Mouse (Mus musculus) testis, adult 2 months (tissue): ENCODE data around the gene Eif2d.

Experiments
- CTCF ChIP-seq: fragments of 200-500 bp; IDR thresholded peaks from 2 replicates; pipeline ENCODE4 v1.5.1; 2012; ENCODE audit warnings: low read depth, mild to moderate bottlenecking, inconsistent platforms, low read length, moderate library complexity; ENCODE audit not compliant: control insufficient read depth, insufficient read depth, insufficient replicate concordance
- POLR2A ChIP-seq: fragments of 200-500 bp; IDR thresholded peaks from 2 replicates; pipeline ENCODE4 v1.6.1; 2012; ENCODE audit warnings: low read depth, mild to moderate bottlenecking, inconsistent platforms, low read length, moderate library complexity; ENCODE audit not compliant: control insufficient read depth

DNA sequence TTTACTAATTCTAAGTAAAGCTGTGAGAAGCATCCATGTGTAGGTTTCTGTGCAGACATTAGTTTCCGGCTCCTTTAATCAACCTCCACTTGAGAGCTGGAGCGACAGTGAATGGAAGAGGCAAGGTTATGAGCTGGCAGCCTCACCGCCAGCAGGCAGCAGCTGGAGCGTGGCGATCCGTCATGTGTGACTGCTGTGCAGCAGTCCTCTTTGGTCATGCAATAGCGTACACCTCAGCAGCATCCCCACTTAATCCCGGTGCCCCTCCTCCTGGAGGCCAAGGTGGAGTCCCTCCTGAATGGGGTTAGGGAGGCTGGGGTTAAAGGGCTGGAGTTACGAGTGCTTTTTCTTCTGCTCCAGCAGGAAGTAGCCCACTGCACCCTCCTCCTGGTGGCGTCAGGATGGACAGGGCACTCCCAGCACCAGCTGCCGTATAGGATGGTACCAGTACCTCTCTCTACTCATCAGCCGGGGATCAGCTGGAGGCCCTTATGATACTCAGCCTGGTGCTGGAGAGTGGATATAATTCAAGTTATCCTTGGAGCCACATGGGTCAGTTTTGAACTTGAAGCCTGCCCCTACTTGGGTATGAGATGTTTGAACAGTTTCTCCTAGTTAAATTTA, 72.0 kb downstream of the Eif2d start:
- no peak for TF ChIP-seq POLR2A
- TF ChIP-seq CTCF, result no peak
